Mouse (Mus musculus): ENCODE results near the gene Polk.

The Polk gene

DNA sequence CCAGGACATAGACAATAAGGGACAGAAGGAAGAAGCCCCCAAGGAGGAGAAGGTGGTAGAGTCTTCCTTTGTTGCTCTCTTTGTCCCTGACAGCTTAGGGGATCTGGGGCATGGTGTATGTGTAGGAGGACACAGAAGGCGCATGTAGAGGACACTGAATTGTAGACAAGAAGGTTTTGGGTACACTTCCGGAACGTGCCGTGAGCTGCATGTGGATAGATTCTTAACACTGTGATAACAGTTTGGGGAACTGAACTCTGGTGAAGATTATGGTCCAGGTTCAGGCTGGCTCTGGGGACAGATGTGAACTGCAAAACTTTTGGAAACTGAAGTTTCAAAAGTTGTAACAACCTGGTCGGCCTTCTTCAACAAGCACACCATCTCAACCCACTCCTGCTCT, 84.8 kb downstream of the Polk start:
- TF ChIP-seq GATA4 (IDR thresholded peaks at IDR 0.05; ENCODE audit: insufficient replicate concordance, low read length): no peak

DNA sequence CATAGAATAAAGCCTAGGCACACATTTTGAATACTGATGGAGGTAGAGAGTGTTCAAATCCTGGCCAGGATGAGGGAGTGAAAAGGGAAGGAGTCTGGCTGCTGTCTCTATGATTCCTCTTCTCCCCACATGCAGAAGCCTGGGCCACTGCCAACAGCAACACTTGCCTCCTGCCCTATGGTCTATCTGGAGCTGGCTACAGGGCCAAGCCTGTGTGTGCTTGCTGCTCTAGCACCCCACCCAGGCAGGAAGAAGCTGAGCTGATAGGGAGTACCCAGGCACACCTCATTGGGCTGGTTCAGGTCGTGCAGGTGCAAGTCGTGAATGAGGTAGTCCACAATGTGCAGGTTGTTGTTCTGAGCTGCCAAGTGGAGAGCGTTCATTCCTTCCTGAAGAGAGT, 88.1 kb downstream of the Polk start:
- TF ChIP-seq GATA4 (IDR thresholded peaks at IDR 0.05; ENCODE audit: insufficient replicate concordance, low read length): no peak

DNA sequence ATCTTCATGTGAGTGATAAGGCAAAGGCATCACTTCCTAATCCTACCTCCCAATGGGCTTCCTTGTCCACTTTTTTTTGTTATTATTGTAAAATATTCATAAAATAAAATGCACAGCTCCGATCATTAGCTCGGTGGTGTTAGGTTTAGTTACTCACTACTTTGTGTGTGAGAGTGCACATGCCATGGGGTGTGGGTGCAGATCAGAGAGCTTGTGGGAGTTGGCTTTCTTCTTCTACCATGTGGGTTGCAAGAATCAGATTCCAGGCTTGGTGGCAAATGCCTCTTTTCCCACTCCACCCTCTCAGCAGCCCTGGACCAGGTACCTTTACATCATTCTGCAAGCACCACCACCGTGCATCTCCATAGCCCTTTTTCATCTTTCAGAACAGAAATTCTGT, 89.8 kb downstream of the Polk start:
- TF ChIP-seq GATA4 (IDR thresholded peaks at IDR 0.05; ENCODE audit: insufficient replicate concordance, low read length): no peak

DNA sequence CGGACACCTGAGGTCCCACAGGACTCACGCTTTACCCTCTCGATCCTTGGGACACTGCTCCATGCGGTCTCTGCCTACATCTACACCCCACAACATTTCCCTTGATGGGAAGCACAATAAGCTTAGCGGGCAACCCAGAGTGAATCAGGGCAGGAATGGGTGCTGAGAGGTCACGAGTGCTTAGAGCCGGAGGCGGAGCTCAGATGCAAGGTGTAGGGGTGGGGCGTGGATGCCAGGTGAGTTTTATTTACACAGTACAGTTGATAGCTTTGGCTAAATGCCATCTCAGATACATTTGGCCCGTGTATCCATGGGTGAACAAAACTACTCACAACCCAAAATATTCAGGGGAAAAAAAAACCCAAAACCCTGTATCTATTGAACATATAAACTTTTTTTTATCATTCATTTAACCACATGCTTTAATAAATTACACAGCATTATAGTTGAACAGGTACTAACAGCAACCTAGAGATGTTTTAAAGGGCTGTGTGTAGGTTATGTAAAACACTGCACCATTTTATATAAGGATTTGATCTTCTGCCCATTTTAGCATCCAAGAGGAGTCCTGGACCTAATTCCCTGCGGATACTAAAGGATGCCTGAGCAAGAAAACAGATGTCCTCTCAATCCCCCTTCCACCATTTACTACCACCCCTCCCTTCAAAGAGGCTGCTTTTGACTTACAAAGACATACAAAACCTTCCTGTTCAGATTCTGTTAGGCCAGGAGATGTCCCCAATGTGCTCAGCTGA, 90.8 kb downstream of the Polk start:
- TF ChIP-seq GATA4 (IDR thresholded peaks at IDR 0.05; ENCODE audit: insufficient replicate concordance, low read length): no peak

DNA sequence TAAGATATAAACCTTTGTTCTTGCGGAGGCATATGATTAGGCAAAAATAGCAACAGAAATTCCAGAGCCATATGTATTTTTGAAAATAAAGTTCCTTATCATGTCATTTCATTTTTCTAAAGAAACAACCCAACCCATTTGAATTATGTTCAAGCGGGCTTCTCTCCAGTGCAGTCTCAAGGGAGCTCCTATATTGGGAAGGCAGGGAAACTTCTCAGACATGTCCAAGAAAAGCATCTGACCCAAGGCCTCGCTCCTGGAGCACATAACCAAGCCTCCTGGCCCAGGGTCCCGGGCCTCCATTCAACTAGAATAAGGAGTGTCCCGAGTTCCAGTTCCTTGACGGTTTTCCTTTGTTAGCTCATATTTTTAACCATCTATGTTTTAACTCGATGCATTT, 91.5 kb downstream of the Polk start:
- TF ChIP-seq GATA4 (IDR thresholded peaks at IDR 0.05; ENCODE audit: insufficient replicate concordance, low read length): no peak

DNA sequence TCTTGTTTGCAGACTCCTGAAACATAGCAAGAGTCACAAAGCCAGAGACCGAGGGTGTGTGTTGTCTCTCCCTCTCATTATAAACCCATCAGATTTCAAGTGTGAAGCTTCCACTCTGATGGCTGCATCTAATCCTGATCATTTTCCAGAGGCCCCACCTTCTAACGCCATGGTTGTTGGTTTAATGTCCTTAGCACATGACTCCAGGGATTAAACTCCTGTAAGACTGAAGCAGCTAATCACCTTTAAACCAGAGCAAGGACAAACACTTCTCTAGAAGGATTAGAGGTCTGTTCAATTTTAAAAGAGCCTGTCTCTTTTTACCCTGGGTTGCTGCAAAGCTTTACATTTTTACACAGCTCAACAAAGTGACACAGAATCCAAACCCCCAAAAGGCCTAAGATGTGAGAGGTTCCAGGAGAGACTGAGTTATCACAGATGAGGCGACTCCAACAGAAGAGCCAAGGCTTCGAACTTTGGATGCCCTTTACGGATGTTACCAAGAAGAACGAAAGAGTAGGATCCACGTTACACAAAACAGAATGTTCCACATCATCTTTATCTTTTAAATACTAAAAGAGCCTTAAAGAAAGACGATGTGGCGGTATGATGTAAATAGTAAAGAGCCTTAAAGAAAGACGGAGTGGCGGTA, 92.0 kb downstream of the Polk start:
- no peak for TF ChIP-seq GATA4 (IDR thresholded peaks at IDR 0.05; ENCODE audit: insufficient replicate concordance, low read length)

DNA sequence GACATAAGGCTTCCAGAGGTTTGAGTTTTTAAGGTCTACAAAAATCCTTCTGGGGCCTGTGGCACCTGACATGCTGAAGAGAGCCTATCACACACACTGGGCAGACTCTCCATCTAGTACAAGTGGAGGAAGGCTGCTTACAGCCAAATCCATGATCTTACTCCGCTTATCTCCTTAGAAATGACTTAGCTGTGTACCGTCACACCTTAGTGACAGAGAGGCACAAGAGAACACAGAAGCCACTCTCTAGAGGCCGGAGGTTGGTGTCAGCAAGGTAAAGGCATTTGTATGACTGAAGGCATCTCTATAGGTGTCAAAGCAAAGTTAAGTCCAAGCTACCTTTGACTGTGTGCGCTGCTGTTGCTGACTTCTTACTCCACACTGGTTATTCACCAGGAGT, 101.9 kb downstream of the Polk start:
- no peak for TF ChIP-seq GATA4 (IDR thresholded peaks at IDR 0.05; ENCODE audit: insufficient replicate concordance, low read length)

DNA sequence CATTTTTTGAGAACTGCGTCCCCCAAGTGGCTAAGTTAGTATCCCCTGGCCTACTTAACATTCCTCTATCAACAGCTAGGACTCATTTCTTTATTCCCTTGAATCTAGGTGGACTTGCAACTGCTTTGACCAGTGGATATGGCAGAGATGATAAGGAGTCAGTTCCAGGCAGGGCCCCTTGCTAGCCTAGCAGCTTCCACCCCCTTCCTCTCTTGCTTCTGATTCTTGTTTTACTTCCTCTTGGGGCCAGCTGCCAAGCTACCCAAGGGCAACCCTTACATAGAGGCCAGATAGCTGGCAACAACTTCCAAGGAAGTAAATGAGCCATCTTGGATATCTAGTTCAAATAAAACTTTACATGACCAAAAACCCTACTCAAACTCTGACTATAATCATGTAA, 105.5 kb downstream of the Polk start:
- TF ChIP-seq GATA4 (IDR thresholded peaks at IDR 0.05; ENCODE audit: insufficient replicate concordance, low read length): no peak

DNA sequence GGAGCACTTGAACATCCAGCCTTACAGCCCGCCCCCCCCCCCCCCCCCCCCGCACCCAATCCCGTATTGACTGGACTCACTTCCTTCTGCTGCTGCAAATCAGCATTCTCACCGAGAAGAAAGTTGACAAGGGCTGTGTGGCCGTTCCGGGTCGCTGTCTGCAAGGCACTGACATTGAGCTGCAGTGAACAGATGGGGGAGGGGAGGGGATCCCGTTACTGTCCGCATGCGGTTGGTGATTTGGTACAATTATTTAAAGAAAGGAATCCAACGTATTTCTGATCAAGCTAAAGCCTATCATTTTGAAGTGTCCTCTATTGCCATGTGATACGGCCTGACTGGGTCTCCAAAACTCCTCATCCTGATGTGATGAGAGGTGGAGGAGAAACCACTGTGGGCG, 106.6 kb downstream of the Polk start:
- TF ChIP-seq GATA4 (IDR thresholded peaks at IDR 0.05; ENCODE audit: insufficient replicate concordance, low read length): no peak

DNA sequence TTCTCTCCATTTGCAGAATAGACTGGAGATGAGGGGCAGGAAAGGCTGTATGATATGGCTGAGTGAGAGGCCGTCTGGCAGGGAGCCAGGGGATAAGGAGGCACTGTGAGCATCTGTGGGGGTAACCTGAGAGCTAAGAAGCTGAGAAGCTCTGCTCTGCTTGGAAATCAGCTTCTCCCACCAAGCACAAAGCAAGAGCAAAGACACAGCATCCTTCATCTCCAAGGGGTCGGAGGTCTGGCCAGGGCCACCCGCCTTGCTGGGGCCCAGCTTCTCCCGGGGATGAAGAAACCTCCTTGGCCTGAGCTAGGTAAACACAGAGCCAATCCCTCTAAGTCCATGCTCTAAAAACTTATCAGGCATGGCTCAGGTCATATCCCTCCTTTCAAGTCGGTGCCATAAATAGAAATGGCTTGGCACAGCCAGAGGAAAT, 107.5 kb downstream of the Polk start:
- no peak for TF ChIP-seq GATA4 (IDR thresholded peaks at IDR 0.05; ENCODE audit: insufficient replicate concordance, low read length)

DNA sequence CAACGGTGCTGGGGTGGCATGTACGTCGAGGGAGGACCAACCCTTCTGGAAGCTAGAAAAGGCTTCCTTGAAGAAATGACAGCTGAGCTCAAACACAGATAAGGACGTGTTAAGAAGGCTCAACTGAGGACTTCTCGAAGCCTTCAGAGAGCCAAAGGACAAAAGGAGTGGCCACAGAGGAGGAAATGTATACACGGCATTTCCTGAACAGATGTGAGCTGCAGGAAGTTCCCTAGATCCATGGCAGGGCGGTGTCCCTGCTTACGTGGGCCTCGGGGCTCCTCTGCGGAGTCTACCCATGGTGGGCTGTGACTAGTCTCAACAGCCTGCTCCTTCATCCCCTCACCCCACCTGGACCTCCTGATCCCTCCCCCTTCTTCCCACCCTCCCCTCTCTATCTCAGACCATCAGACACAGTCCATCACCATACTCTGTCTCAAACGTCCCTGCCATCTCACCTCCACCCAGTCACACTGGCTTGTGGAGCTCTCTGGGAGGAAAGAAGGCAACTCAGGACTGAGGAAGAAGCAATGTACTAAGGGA, 108.7 kb downstream of the Polk start:
- TF ChIP-seq GATA4 (IDR thresholded peaks at IDR 0.05; ENCODE audit: insufficient replicate concordance, low read length): no peak

DNA sequence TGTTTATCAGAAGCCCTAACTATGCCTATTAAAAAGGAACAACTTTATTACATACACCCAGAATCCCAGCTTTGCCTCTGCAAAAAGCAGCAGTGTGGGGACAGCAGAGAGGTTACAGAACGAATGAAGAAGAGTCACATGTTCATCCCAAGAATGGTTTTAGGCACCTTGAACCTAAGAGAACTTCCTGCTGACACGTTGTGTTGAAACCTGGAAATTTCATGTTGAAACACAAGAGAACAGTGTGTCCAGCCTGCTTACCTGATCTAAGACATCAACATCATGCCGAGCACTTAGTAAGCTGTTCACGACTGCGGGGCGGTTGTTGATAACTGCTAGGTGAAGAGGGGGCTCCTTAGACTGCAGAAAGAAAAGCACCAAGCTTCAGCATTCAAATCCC, 109.3 kb downstream of the Polk start:
- no peak for TF ChIP-seq GATA4 (IDR thresholded peaks at IDR 0.05; ENCODE audit: insufficient replicate concordance, low read length)

DNA sequence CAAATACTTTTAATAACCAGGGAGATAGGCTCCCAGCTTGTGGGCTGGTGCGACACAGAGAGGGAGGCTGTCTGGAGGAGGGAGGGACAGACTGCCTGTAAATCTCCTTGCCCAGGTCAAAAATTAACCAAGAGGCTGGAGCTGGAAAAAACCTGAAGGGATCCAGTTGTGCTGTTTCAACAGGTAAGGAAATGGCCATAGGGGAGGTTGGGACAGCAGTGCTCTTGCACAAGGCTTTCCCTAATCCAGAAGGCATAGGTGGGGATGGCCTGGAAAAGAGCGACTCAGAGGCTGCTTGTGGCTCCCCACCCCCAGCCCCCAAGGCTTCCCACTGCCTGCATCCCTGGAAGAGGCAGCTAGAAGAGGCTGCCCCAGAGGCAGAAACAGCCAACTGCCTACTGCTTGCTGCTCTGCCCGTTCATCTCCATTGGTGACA, 110.0 kb downstream of the Polk start:
- no peak for TF ChIP-seq GATA4 (IDR thresholded peaks at IDR 0.05; ENCODE audit: insufficient replicate concordance, low read length)

DNA sequence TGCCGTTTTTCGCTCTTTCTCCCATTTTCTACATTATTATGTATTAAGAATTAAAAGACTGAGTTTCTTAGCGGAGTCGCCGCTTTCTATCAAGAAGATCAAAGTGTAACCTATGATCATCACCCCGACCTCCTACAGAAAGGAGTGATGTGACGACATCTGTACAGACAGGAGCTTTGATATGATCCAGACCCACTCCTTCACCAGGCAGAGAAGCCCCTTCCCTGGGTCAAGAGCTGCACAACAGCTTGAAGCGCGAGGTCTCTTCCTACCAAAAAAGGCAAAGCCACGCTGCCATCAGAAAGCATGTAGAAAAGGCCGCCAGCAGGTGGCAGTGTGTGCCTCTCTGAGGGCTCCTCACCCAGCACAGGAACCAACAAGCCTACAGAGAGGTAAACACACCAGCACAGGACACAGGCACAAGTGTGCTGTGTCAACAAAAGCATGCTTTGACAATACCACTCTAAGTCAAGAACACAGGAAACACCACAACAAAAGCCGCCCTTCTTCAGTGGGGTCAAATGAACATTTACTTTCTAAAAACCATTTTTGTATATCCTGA, 110.7 kb downstream of the Polk start:
- no peak for TF ChIP-seq GATA4 (IDR thresholded peaks at IDR 0.05; ENCODE audit: insufficient replicate concordance, low read length)
